Mouse (Mus musculus): Measurements from ENCODE around the gene Gm8300.
A peak's percentile ranks its signal among the peaks of the same experiment; 100 is the strongest.
"Not testable (repeated sequence)": the region's sequence is repeated elsewhere in the genome, so short reads cannot be mapped to it uniquely, and the experiment has no call there.

Gm8300 gene

GRCm38 (mm10) chr12:87514016-87514415 lies at the start of gene Gm8300:
Gene Gm8300, plus strand, starts transcription at chr12:87514316.
- DNase-seq = not testable (repeated sequence)

GRCm38 (mm10) chr12:87464678-87465297 lies 49.3 kb upstream of the Gm8300 start:
- no peak for DNase-seq

GRCm38 (mm10) chr12:87470263-87471136 lies 43.6 kb upstream of the Gm8300 start:
- DNase-seq = no peak

- peak; percentile 26 to 57 for DNase-seq
These were observed 42.6 kb upstream of the Gm8300 start for GRCm38 (mm10) chr12:87471421-87471963.

DNA sequence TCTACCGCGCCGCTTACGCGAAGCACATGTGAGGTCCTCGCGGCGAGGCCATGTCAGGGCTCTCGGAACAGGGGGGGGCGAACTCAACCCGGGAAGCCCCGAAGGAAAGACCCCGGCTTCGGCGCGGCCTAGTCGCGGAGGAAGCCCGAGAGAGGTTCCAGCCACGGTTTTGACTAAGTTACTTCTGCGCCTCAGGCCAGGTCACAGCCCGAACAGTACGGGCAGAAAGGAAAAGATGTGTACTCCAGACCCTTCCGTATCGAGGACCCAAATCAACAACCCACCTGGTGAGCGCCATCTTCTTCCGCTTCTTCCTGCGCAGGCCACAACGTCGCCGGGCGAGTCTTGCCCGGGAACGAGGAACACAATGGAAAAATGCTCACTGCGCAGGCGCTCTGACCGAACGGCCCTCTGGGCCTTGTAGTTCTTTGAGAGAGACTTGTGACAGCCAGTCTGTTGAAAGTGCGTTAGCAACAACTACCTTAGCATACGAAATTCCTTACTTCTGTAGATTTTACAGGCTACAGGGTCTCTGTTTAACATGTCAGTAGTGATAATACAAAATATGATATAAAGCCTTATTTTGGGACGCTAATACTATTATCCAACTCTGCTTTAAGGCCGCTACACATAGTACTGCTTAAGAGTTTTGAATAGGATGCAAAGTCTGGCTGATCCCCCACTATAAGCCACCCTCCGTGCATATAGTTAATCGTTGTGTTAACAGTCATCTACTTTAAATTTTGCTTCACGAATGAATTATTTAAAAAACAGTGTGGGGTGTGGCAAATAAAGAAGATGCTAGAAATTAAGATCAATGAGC lies 41.9 kb upstream of the Gm8300 start, which contains the start of gene Snw1:
Gene Snw1, minus strand, starts transcription at position 311 of the 823 bp plus-strand sequence.
- peak; percentile 96 to 97 for DNase-seq

DNA sequence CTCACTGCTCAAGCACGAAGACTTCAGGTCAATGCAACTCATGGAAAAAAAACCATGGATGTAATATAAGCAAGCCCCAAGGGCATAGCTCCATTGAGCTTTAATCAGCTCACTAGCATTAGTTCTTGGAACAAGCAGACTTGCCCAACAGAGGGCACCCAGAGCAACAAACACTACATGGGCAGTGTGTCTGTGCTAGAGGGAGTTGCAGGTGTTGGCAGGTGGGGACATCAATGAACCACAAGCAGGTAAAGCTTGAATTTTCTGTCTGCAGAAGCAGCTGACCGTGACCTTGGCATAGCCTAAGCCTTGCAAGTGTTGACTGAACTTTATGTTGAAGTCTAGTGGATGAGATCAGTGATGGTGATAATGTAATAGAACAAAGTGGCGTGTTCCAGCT lies 39.4 kb upstream of the Gm8300 start:
- no peak for DNase-seq

DNA sequence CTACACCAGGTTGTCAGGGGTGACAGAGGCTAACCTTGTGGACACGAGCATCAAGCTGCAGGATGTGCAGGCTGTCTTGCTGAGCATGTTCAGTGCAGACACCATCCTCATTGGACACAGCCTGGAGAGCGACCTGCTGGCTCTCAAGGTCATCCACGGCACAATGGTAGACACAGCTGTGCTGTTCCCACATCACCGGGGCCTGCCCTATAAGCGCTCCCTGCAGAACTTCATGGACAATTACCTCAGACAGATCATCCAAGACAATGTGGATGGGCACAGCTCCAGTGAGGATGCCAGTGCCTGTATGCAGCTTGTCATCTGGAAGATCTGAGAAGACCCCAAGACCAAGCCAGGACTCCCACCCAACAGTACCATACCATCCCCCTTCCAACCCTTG lies 31.6 kb upstream of the Gm8300 start:
- DNase-seq = not testable (repeated sequence)

DNA sequence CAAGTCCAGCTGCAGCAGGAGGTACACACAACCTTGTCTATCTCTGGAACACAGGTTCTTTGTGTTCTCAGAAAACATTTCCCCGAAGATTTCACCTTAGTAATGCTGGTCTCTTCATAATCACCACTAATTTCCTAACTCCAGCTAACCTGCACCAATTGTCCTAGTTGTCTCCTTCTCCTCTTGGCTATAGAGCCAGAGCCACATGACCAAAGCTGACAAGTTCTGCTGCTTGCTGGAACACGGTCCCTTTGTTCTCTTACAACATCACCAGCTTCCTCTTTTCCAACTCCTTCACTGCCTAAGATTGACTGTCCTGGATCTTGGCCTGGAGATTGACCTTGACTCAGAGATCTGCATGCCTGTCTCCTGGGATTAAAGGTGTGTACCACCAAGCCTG lies 25.4 kb upstream of the Gm8300 start:
- DNase-seq = not testable (repeated sequence)

- DNase-seq = not testable (repeated sequence)
These were observed 19.7 kb upstream of the Gm8300 start, which contains the start of gene Gm5788 for GRCm38 (mm10) chr12:87494421-87494820. Gene Gm5788, plus strand, starts transcription at chr12:87494721.

- peak in 1 of 2 experiments; percentile 52 for DNase-seq
These were observed 5.5 kb downstream of the Gm8300 start for GRCm38 (mm10) chr12:87519616-87520015.

- no peak for DNase-seq
These were observed 29.8 kb downstream of the Gm8300 start for GRCm38 (mm10) chr12:87543927-87544326.

DNA sequence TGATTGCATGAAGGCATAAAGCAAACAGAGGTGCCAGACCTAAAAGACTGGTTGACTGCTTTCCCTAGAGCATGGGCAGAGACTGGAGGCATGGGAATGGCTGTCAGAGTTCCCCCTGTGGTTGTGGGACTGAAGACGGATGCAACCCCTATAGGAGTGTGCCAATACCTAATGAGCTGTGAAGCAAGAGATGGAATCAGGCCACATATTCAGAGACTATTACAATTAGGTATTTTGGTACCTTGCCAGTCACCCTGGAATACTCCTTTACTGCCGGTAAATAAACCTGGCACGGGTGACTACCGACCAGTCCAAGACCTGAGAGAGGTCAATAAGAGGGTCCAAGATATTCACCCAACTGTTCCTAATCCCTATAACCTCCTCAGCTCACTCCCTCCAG lies 36.5 kb downstream of the Gm8300 start:
- DNase-seq = not testable (repeated sequence)
